Mouse (Mus musculus) liver, embryonic 16.5 days (tissue): ENCODE data around the gene Gm3278. TPM values are rescaled to one million over a fixed set of nuclear protein-coding genes. Genes with fewer than 3 reads are reported as not detected.
"Not testable (repeated sequence)": the region's sequence is repeated elsewhere in the genome, so short reads cannot be mapped to it uniquely, and the experiment has no call there.

Experiments used
- ATAC-seq: fragments of 200-750 bp; cut with Nextera tagmentation; 2 replicates; pipeline ENCODE4 v1.8.0; 2017; ENCODE audit warnings: low read depth, mild to moderate bottlenecking, moderate number of reproducible peaks, moderate library complexity
- H3K27ac ChIP-seq: fragments of 300-500 bp; sonication (generic); 2 replicates; pipeline ENCODE4 v1.5.1; 2014; ENCODE audit warnings: mild to moderate bottlenecking, low read length
- H3K27me3 ChIP-seq: fragments of 300-500 bp; sonication (generic); 2 replicates; pipeline ENCODE4 v1.6.1; 2014; ENCODE audit warnings: low read depth, low read length, mixed read lengths; ENCODE audit not compliant: control insufficient read depth, insufficient read depth
- H3K36me3 ChIP-seq: fragments of 300-500 bp; sonication (generic); 2 replicates; pipeline ENCODE4 v1.6.1; 2014; ENCODE audit warnings: mild to moderate bottlenecking; ENCODE audit not compliant: control insufficient read depth, insufficient read depth
- H3K4me1 ChIP-seq: fragments of 300-500 bp; sonication (generic); 2 replicates; pipeline ENCODE4 v1.6.1; 2014; ENCODE audit warnings: low read depth, low read length, mixed read lengths; ENCODE audit not compliant: control insufficient read depth
- H3K4me2 ChIP-seq: fragments of 300-500 bp; sonication (generic); 2 replicates; pipeline ENCODE4 v1.6.1; 2014; ENCODE audit warnings: low read depth, low read length, mixed read lengths
- H3K4me3 ChIP-seq: fragments of 300-500 bp; sonication (generic); 2 replicates; pipeline ENCODE4 v1.5.1; 2014; ENCODE audit warnings: low read depth, mild to moderate bottlenecking, low read length
- H3K9ac ChIP-seq: fragments of 300-500 bp; sonication (generic); 2 replicates; pipeline ENCODE4 v1.6.1; 2014; ENCODE audit warnings: low read depth, low read length
- H3K9me3 ChIP-seq: fragments of 300-500 bp; sonication (generic); replicated peaks from 2 replicates; pipeline ENCODE4 v1.6.1; 2016; ENCODE audit warnings: low read length; ENCODE audit not compliant: control insufficient read depth
- WGBS: fragments of 180-500 bp; shearing (Covaris S2); extraction: QIAGEN DNeasy Blood & Tissue Kit; methylation state at CpG from one replicate; pipeline ENCODE4 v1.1.7; 2014; ENCODE audit not compliant: insufficient replicate concordance; 5-methylcytosine and 5-hydroxymethylcytosine counted together
- polyA plus RNA-seq: library from polyadenylated mRNA; unstranded; fragments of >200 nt; fragmentation: Nextera tagmentation; extraction: Ambion mirVana; gene quantifications from 2 replicates; pipeline ENCODE4 v1.2.1, GENCODE M21; 2015

Gene Gm3278
- not detected in 2 replicates for polyA plus RNA-seq

- ATAC-seq, H3K36me3 ChIP-seq, H3K9ac ChIP-seq, H3K27ac ChIP-seq, H3K9me3 ChIP-seq, H3K4me2 ChIP-seq, H3K4me3 ChIP-seq, H3K4me1 ChIP-seq, H3K27me3 ChIP-seq: not testable (repeated sequence)
- WGBS, result 0% methylated on average over 1 of the region's 3 CpGs
These were observed at the start of gene Gm3278 for GRCm38 (mm10) chr14:4892116-4892515. TSS of gene Gm3278 (plus strand) at chr14:4892416.

- H3K27me3 ChIP-seq, H3K27ac ChIP-seq, H3K4me3 ChIP-seq, H3K9ac ChIP-seq, H3K4me2 ChIP-seq, H3K4me1 ChIP-seq, H3K36me3 ChIP-seq, H3K9me3 ChIP-seq, ATAC-seq: not testable (repeated sequence)
- WGBS, result 2% methylated on average over 27 of the region's 59 CpGs
These were observed 36.8 kb upstream of the Gm3278 start, which contains the start of gene Gm3264 for GRCm38 (mm10) chr14:4855299-4855980. TSS of gene Gm3264 (plus strand) at chr14:4855576.

Other genes with a start within 250 kb of the Gm3278 start
- gene Gm3239, start 228.2 kb upstream of the Gm3278 start, polyA plus RNA-seq, result not detected in 2 replicates
- gene Gm7876, start 183.2 kb upstream of the Gm3278 start, polyA plus RNA-seq, result not detected in 2 replicates
- not detected in 2 replicates for gene Gm3252, start 165.6 kb upstream of the Gm3278 start, polyA plus RNA-seq
- not detected in 2 replicates for gene Gm9602, start 116.1 kb upstream of the Gm3278 start, polyA plus RNA-seq
- gene Gm3269, start 54.3 kb upstream of the Gm3278 start, polyA plus RNA-seq, result not detected in 2 replicates
- not detected in 2 replicates for gene Gm3264, start 36.8 kb upstream of the Gm3278 start, polyA plus RNA-seq
- not detected in 2 replicates for gene Gm8297, start 91.5 kb downstream of the Gm3278 start, polyA plus RNA-seq
- not detected in 2 replicates for gene Gm3298, start 123.5 kb downstream of the Gm3278 start, polyA plus RNA-seq
- gene 4930555G01Rik, start 158.2 kb downstream of the Gm3278 start, polyA plus RNA-seq, result not detected in 2 replicates
- not detected in 2 replicates for gene Gm8281, start 178.6 kb downstream of the Gm3278 start, polyA plus RNA-seq
- gene Gm8279, start 239.1 kb downstream of the Gm3278 start, polyA plus RNA-seq, result not detected in 2 replicates